Mouse (Mus musculus) cerebellum, adult 2 months (tissue): ENCODE data around the gene Cln3. TPM values are rescaled to one million over a fixed set of nuclear protein-coding genes. Genes with fewer than 3 reads are reported as not detected.

ENCODE experiments used
- DNase-seq, 2 experiments: peaks; one replicate each; pipeline ENCODE4 v3.0.0; 2021
- H3K27ac ChIP-seq: fragments of 200-500 bp; 2 replicates; pipeline ENCODE4 v1.5.1; 2012; ENCODE audit warnings: low read length, control low read depth, inconsistent platforms; ENCODE audit not compliant: insufficient read depth
- H3K27me3 ChIP-seq: fragments of 200-500 bp; 2 replicates; pipeline ENCODE4 v1.6.1; 2012; ENCODE audit warnings: inconsistent platforms, mild to moderate bottlenecking, low read length, moderate library complexity; ENCODE audit not compliant: control insufficient read depth, insufficient read depth
- H3K4me1 ChIP-seq: fragments of 200-500 bp; 2 replicates; pipeline ENCODE4 v1.6.1; 2011; ENCODE audit warnings: low read length; ENCODE audit not compliant: control insufficient read depth, insufficient read depth
- H3K4me3 ChIP-seq: fragments of 200-500 bp; replicated peaks from 2 replicates; pipeline ENCODE3; 2011; ENCODE audit warnings: mild to moderate bottlenecking, low read depth, low read length, control low read depth; ENCODE audit not compliant: insufficient read depth
- CTCF ChIP-seq: fragments of 200-500 bp; IDR thresholded peaks from 2 replicates; pipeline ENCODE4 v1.5.1; 2011; ENCODE audit warnings: low read depth, mild to moderate bottlenecking, control low read depth, low read length, moderate library complexity, borderline replicate concordance; ENCODE audit not compliant: insufficient read depth
- POLR2A ChIP-seq: fragments of 200-500 bp; IDR thresholded peaks from 2 replicates; pipeline ENCODE4 v1.6.1; 2011; ENCODE audit warnings: low read length, control low read depth, borderline replicate concordance; ENCODE audit not compliant: insufficient read depth
- WGBS: fragments of 180-500 bp; shearing (Covaris S2); methylation state at CpG from one replicate; pipeline ENCODE4 v1.1.7; 2018; 5-methylcytosine and 5-hydroxymethylcytosine counted together
- polyA plus RNA-seq: library from polyadenylated mRNA; depleted of rRNA; stranded (reverse); fragments of >200 nt; gene quantifications from 2 replicates; pipeline ENCODE4 v1.2.3, GENCODE M21; 2012

The Cln3 gene
- polyA plus RNA-seq, 1 experiment: 38.1 TPM

DNA sequence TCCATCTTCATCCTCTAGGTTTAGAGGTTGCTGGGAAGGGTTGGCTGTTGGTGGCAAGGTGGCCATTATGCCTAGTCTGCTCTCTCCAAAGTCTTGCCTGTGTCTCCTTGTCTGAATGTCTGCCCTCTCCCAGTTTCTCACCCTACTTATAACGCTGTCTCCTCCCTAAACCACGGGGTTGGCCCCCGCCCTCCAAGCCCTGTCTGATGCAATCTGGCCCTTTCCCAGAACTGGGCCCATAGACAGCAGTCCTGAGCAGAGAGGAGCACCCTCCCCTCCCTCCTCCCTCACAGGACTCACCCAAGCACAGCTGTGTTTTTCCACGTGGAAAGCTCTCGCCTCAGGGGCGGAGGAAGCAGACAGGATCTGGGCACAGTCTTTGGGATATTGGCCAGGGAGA, 39.8 kb upstream of the Cln3 start:
- H3K4me3 ChIP-seq: no peak overlapping the region
- 22% methylated on average over 6 of the region's 6 CpGs for WGBS
- H3K27me3 ChIP-seq: no peaks in the 10 kb centered on the region
- no peak for TF ChIP-seq CTCF
- no peak for TF ChIP-seq POLR2A
- peak in 1 of 2 experiments; percentile 19 for DNase-seq
- peaks cover 4% of the 10 kb centered on the region; the same call in 1 of the 2 replicates for H3K4me1 ChIP-seq
- H3K27ac ChIP-seq: no peak overlapping the region

GRCm38 (mm10) chr7:126624774-126625173, 39.2 kb upstream of the Cln3 start:
- no peak for DNase-seq
- 68% methylated on average over 16 of the region's 16 CpGs for WGBS
- Histone ChIP-seq H3K4me1 (peaks cover 4% of the 10 kb centered on the region; the same call in 1 of the 2 replicates), H3K4me3 (no peak overlapping the region), H3K27me3 (no peaks in the 10 kb centered on the region), H3K27ac (no peak overlapping the region)
- TF ChIP-seq POLR2A: no peak
- TF ChIP-seq CTCF: no peak

DNA sequence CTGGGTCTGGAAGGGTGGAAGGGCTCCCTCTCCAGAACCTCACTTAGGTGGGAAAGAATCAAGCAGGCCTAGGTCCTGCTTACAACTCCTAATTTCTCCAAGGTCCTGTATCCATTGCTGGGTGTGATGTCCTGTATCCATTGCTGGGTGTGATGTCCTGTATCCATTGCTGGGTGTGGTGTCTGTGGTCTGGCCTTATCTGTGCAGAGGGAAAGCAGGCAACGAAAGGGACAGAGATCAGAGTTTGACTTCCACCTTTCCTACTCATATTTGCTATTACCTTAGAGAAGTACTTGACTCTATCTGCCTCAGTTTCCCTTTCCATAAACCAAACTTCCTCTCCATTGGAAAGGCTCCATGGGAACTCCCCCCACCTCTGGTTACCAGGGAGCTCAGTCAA, 37.8 kb upstream of the Cln3 start:
- no peak for TF ChIP-seq CTCF
- TF ChIP-seq POLR2A: no peak
- DNase-seq: no peak
- no peak overlapping the region for H3K4me3 ChIP-seq
- no peaks in the 10 kb centered on the region for H3K27me3 ChIP-seq
- no peak overlapping the region for H3K27ac ChIP-seq
- peaks cover 4% of the 10 kb centered on the region; the same call in 1 of the 2 replicates for H3K4me1 ChIP-seq
- 88% methylated on average over 1 of the region's 1 CpGs for WGBS

- Histone ChIP-seq H3K4me3 (no peak overlapping the region), H3K27ac (no peak overlapping the region), H3K4me1 (peaks cover 4% of the 10 kb centered on the region; the same call in 1 of the 2 replicates), H3K27me3 (no peaks in the 10 kb centered on the region)
- no peak for DNase-seq
- TF ChIP-seq CTCF (no peak), POLR2A (no peak)
- WGBS: 72% methylated on average over 9 of the region's 9 CpGs
Measured at GRCm38 (mm10) chr7:126621452-126622359, 36.1 kb upstream of the Cln3 start.

DNA sequence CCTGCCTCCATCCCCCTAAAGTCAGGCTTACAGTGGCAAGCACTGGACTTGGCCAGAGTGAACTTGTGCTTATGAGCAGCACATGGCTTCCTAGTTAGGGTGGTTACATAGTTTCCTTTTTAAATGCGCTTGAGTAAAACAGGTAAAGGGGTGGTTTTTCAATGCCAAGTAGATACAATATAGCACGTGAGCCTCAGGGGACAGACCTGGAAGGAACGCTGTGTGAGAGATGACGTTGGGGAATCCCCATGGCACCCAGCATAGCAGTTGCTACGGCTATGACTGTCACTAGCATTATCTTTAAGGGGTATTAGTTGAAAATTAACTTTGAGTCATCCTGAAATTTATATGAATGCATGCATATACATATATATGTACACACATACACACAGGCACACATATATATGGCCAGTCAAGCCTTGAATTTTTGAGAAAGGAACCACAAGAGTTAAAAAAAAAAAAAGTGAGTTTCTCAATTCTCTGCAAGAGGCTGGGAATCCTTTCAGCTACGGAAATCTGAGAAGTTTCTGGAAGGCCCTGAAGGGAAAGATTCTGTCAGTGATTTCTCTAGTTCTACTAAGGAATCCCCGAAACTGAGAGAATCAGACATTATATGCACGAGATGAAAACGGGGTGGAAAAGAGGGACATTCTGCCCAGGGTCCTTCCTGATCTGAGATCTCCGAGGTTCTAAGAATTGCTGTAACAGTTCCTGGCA, 34.1 kb upstream of the Cln3 start:
- no peak for DNase-seq
- Histone ChIP-seq H3K27me3 (no peaks in the 10 kb centered on the region), H3K4me1 (no peaks in the 10 kb centered on the region), H3K27ac (no peak overlapping the region), H3K4me3 (no peak overlapping the region)
- WGBS: 75% methylated on average over 10 of the region's 10 CpGs
- no peak for TF ChIP-seq POLR2A
- no peak for TF ChIP-seq CTCF

GRCm38 (mm10) chr7:126616707-126617106, 31.1 kb upstream of the Cln3 start:
- no peak for DNase-seq
- TF ChIP-seq CTCF: no peak
- TF ChIP-seq POLR2A: no peak
- Histone ChIP-seq H3K4me1 (no peaks in the 10 kb centered on the region), H3K27me3 (no peaks in the 10 kb centered on the region), H3K4me3 (no peak overlapping the region), H3K27ac (no peak overlapping the region)
- WGBS: 60% methylated on average over 3 of the region's 3 CpGs

DNA sequence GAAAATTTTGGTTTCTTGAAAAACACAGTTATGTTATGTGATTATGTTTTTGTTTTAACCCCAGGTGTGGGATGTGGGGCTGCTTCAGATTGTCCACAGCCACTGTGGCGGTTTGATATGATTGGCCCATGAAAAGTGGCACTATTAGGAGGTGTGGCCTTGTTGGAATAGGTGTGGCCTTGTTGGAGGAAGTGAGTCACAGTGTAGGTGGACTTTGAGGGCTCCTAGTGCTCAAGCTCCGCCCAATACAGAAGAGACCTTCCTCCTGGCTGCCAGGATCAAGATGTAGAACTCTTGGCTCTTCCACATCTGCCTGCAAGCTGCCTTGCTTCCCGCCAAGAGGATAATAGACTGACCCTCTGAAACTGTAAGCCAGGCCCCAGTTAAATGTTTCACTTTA, 27.1 kb upstream of the Cln3 start:
- 75% methylated on average over 3 of the region's 3 CpGs for WGBS

GRCm38 (mm10) chr7:126607796-126608195, 22.2 kb upstream of the Cln3 start:
- WGBS: 84% methylated on average over 5 of the region's 5 CpGs
- DNase-seq: no peak
- Histone ChIP-seq H3K4me1 (no peaks in the 10 kb centered on the region), H3K27ac (no peak overlapping the region), H3K4me3 (no peak overlapping the region), H3K27me3 (no peaks in the 10 kb centered on the region)
- TF ChIP-seq CTCF: no peak
- TF ChIP-seq POLR2A: no peak

More for the DNA sequence above, 27.1 kb upstream of the Cln3 start:
- Histone ChIP-seq H3K4me1 (no peaks in the 10 kb centered on the region), H3K4me3 (no peak overlapping the region), H3K27ac (no peak overlapping the region), H3K27me3 (no peaks in the 10 kb centered on the region)
- DNase-seq: no peak
- no peak for TF ChIP-seq POLR2A
- TF ChIP-seq CTCF: no peak
